10 mouse cellular contexts compared by ENCODE assay signal in the genomic region with DNA sequence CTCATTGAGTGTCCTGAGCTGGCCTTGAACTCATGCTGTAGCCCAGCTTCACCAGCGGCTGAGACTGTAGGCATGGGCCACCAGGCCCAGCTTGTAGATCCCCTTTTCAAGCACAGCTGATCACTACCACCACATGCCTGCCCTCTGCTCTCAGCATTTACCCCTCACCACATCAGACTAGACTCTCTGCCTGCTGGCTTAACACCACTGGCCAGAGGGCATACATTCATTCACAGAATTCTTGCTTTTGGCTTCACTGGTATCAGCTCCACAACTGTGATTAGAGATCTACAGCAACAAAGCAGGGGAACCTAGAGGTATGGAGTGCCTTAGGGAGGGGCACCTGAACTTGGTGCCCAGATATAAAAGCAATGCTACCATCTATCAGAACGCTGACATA. TPM values are rescaled to one million over a fixed set of nuclear protein-coding genes. Genes with fewer than 3 reads are reported as not detected.
DNase-seq lines count a peak whose midpoint lies in the region; ATAC-seq and TF ChIP-seq lines count a peak whose summit lies in the region.
"Had no signal": no experiment of that assay in that cellular context is flagged by ENCODE, and none has a peak within 500 bp of the region (broad histone marks: within the 10 kb centered on the region; RNA-seq: fewer than 3 reads in every experiment).

No protein-coding gene starts in this region.

- TF ChIP-seq CTCF in bone marrow macrophage, adult 2 months (IDR thresholded peaks at IDR 0.05; ENCODE audit: low read depth, low read length): no peak

- H3K27ac ChIP-seq in heart, embryonic 15.5 days: no peak overlapping the region; the same call in 1 of the 2 replicates
- H3K27ac ChIP-seq in bone marrow macrophage, adult 2 months (ENCODE audit: insufficient read depth, low read depth, low read length): no peak overlapping the region
- no peak overlapping the region for H3K27ac ChIP-seq in hindbrain, embryonic 12.5 days
- no peak overlapping the region for H3K27ac ChIP-seq in midbrain, embryonic 11.5 days (ENCODE audit: low read depth, low read length)

- no peak overlapping the region for H3K9ac ChIP-seq in heart, embryonic 15.5 days
- H3K9ac ChIP-seq in hindbrain, embryonic 12.5 days: no peak overlapping the region
- no peak overlapping the region for H3K9ac ChIP-seq in midbrain, embryonic 11.5 days (ENCODE audit: low read length)

- no peaks in the 10 kb centered on the region for H3K9me3 ChIP-seq in heart, embryonic 15.5 days (replicated peaks)
- H3K9me3 ChIP-seq in hindbrain, embryonic 12.5 days (replicated peaks): no peaks in the 10 kb centered on the region
- no peaks in the 10 kb centered on the region for H3K9me3 ChIP-seq in midbrain, embryonic 11.5 days (ENCODE audit: control insufficient read depth, low read length)

- H3K36me3 ChIP-seq in heart, embryonic 15.5 days: peaks cover 19% of the 10 kb centered on the region; the same call in 1 of the 2 replicates
- peaks cover 23% of the 10 kb centered on the region for H3K36me3 ChIP-seq in hindbrain, embryonic 12.5 days
- H3K36me3 ChIP-seq in midbrain, embryonic 11.5 days (ENCODE audit: control insufficient read depth, insufficient read depth, low read length): no peaks in the 10 kb centered on the region

- 90% methylated on average over 2 of the region's 2 CpGs for WGBS in heart, embryonic 15.5 days
- 99% methylated on average over 2 of the region's 2 CpGs for WGBS in hindbrain, embryonic 12.5 days
- WGBS in midbrain, embryonic 11.5 days: 92% methylated on average over 2 of the region's 2 CpGs

- ATAC-seq in heart, embryonic 15.5 days (replicated peaks; ENCODE audit: insufficient number of reproducible peaks, insufficient read depth, low FRiP score, low read depth): no peak
- no peak for ATAC-seq in hindbrain, embryonic 12.5 days (ENCODE audit: low FRiP score)
- ATAC-seq in midbrain, embryonic 11.5 days (ENCODE audit: low FRiP score): no peak; the same call in 1 of the 2 replicates

- H3K4me2 ChIP-seq in heart, embryonic 15.5 days: peak overlapping the region; percentile 65
- peak overlapping the region; percentile 49 for H3K4me2 ChIP-seq in hindbrain, embryonic 12.5 days (replicated peaks)
- peak overlapping the region; percentile 44 for H3K4me2 ChIP-seq in midbrain, embryonic 11.5 days

- no peaks in the 10 kb centered on the region for H3K27me3 ChIP-seq in heart, embryonic 15.5 days
- H3K27me3 ChIP-seq in hindbrain, embryonic 12.5 days: no peaks in the 10 kb centered on the region
- H3K27me3 ChIP-seq in midbrain, embryonic 11.5 days (ENCODE audit: control insufficient read depth, insufficient read depth, low read length): no peaks in the 10 kb centered on the region

- H3K4me1 ChIP-seq in heart, embryonic 15.5 days (replicated peaks): peaks cover 13% of the 10 kb centered on the region
- peaks cover 36% of the 10 kb centered on the region for H3K4me1 ChIP-seq in bone marrow macrophage, adult 2 months (ENCODE audit: control insufficient read depth, insufficient read depth, low read length)
- H3K4me1 ChIP-seq in hindbrain, embryonic 12.5 days: peaks cover 14% of the 10 kb centered on the region
- H3K4me1 ChIP-seq in midbrain, embryonic 11.5 days (ENCODE audit: control insufficient read depth, insufficient read depth, low read length): peaks cover 8% of the 10 kb centered on the region

- no peak for TF ChIP-seq POLR2A in bone marrow macrophage, adult 2 months (IDR thresholded peaks at IDR 0.05; ENCODE audit: borderline replicate concordance, low read depth, low read length)

- no peak for DNase-seq in heart, adult 18-20 months
- DNase-seq in midbrain, embryonic 11.5 days (ENCODE audit: low spot score, missing footprints): no peak
- no peak for DNase-seq in frontal cortex, postnatal 36 days (ENCODE audit: low spot score in 2 of 2)
- no peak for DNase-seq in spleen, adult 18-20 months
- no peak for DNase-seq in adrenal gland, postnatal 10 days

- H3K4me3 ChIP-seq in heart, embryonic 15.5 days: peak overlapping the region; percentile 57
- peak overlapping the region; percentile 77 for H3K4me3 ChIP-seq in bone marrow macrophage, adult 2 months (ENCODE audit: insufficient read depth, low read length)
- 0 out of 2 replicates have a peak overlapping the region, but pooled peaks have one; percentile 43 for H3K4me3 ChIP-seq in hindbrain, embryonic 12.5 days
- H3K4me3 ChIP-seq in midbrain, embryonic 11.5 days (ENCODE audit: low read depth, low read length): no peak overlapping the region

RNA-seq across cellular contexts. Expression of gene Aip, which starts 5.2 kb away (rescaled TPM):
- 78.1 and 92.5 TPM in 2 replicates for polyA plus RNA-seq in heart, embryonic 15.5 days (2015; fragmentation: Nextera tagmentation; extraction: Ambion mirVana)
- total RNA-seq in heart, adult 18-20 months (2021): 10 to 100 TPM; 62.1 to 63.2 TPM
- 75.1 and 75.6 TPM in 2 replicates for polyA plus RNA-seq in bone marrow macrophage, adult 2 months (2012; ENCODE audit: insufficient read depth, insufficient read length, missing spikeins)
- 68.8 and 71.3 TPM in 2 replicates for polyA plus RNA-seq in hindbrain, embryonic 12.5 days (2016; fragmentation: Nextera tagmentation; extraction: Ambion mirVana)
- polyA plus RNA-seq in midbrain, embryonic 11.5 days (2014; fragmentation: Nextera tagmentation; extraction: Ambion mirVana): 54.9 and 58.9 TPM in 2 replicates
- total RNA-seq in adrenal gland, postnatal 10 days (2021): 10 to 100 TPM; 71.5 to 73.4 TPM

RNA-seq across cellular contexts. Expression of gene Gpr152, which starts 19.1 kb away (rescaled TPM):
- polyA plus RNA-seq in heart, embryonic 15.5 days (2015; fragmentation: Nextera tagmentation; extraction: Ambion mirVana): 0.04 TPM in 1 of 2 replicates, not detected in the other
- under 1 TPM in 1 of 2 experiments, not detected in 1; 0.08 TPM for total RNA-seq in heart, adult 18-20 months (2021)
- polyA plus RNA-seq in bone marrow macrophage, adult 2 months (2012; ENCODE audit: insufficient read depth, insufficient read length, missing spikeins): not detected in 2 replicates
- 0.05 TPM in 1 of 2 replicates, not detected in the other for polyA plus RNA-seq in hindbrain, embryonic 12.5 days (2016; fragmentation: Nextera tagmentation; extraction: Ambion mirVana)
- polyA plus RNA-seq in midbrain, embryonic 11.5 days (2014; fragmentation: Nextera tagmentation; extraction: Ambion mirVana): not detected in 2 replicates
- total RNA-seq in adrenal gland, postnatal 10 days (2021): not detected
- total RNA-seq: common myeloid progenitor, adult 5-6 weeks; layer of hippocampus, postnatal 14 days had no signal

RNA-seq across cellular contexts. Expression of gene Pitpnm1, which starts 20.7 kb away (rescaled TPM):
- 17.2 and 26.5 TPM in 2 replicates for polyA plus RNA-seq in heart, embryonic 15.5 days (2015; fragmentation: Nextera tagmentation; extraction: Ambion mirVana)
- total RNA-seq in heart, adult 18-20 months (2021): 10 to 100 TPM; 16.1 to 21.2 TPM
- 72.3 and 86.7 TPM in 2 replicates for polyA plus RNA-seq in bone marrow macrophage, adult 2 months (2012; ENCODE audit: insufficient read depth, insufficient read length, missing spikeins)
- 19.6 and 24.4 TPM in 2 replicates for polyA plus RNA-seq in hindbrain, embryonic 12.5 days (2016; fragmentation: Nextera tagmentation; extraction: Ambion mirVana)
- 11.2 and 11.3 TPM in 2 replicates for polyA plus RNA-seq in midbrain, embryonic 11.5 days (2014; fragmentation: Nextera tagmentation; extraction: Ambion mirVana)
- total RNA-seq in adrenal gland, postnatal 10 days (2021): 10 to 100 TPM; 59.7 to 75.1 TPM

RNA-seq across cellular contexts. Expression of gene Cabp4, which starts 23.3 kb away (rescaled TPM):
- not detected in 2 replicates for polyA plus RNA-seq in heart, embryonic 15.5 days (2015; fragmentation: Nextera tagmentation; extraction: Ambion mirVana)
- total RNA-seq in heart, adult 18-20 months (2021): under 1 TPM; 0.12 to 0.13 TPM
- polyA plus RNA-seq in bone marrow macrophage, adult 2 months (2012; ENCODE audit: insufficient read depth, insufficient read length, missing spikeins): not detected in 2 replicates
- 0.16 and 0.39 TPM in 2 replicates for polyA plus RNA-seq in hindbrain, embryonic 12.5 days (2016; fragmentation: Nextera tagmentation; extraction: Ambion mirVana)
- 0.11 TPM in 1 of 2 replicates, not detected in the other for polyA plus RNA-seq in midbrain, embryonic 11.5 days (2014; fragmentation: Nextera tagmentation; extraction: Ambion mirVana)
- 1 to 10 TPM in 1 of 2 experiments, under 1 TPM in 1; 0.69 to 1.9 TPM for total RNA-seq in adrenal gland, postnatal 10 days (2021)
- total RNA-seq: common myeloid progenitor, adult 5-6 weeks; layer of hippocampus, postnatal 14 days had no signal

RNA-seq across cellular contexts. Expression of gene Cdk2ap2, which starts 23.5 kb away (rescaled TPM):
- 63.6 and 81.7 TPM in 2 replicates for polyA plus RNA-seq in heart, embryonic 15.5 days (2015; fragmentation: Nextera tagmentation; extraction: Ambion mirVana)
- 10 to 100 TPM; 34.5 to 37.8 TPM for total RNA-seq in heart, adult 18-20 months (2021)
- polyA plus RNA-seq in bone marrow macrophage, adult 2 months (2012; ENCODE audit: insufficient read depth, insufficient read length, missing spikeins): 98.0 and 98.3 TPM in 2 replicates
- 65.6 and 76.9 TPM in 2 replicates for polyA plus RNA-seq in hindbrain, embryonic 12.5 days (2016; fragmentation: Nextera tagmentation; extraction: Ambion mirVana)
- polyA plus RNA-seq in midbrain, embryonic 11.5 days (2014; fragmentation: Nextera tagmentation; extraction: Ambion mirVana): 60.8 and 73.5 TPM in 2 replicates
- total RNA-seq in adrenal gland, postnatal 10 days (2021): 10 to 100 TPM; 56.3 to 64.1 TPM
